Mouse (Mus musculus) layer of hippocampus, adult 2 months (tissue): ENCODE measurements around the gene Ddx39. TPM values are rescaled to one million over a fixed set of nuclear protein-coding genes. Genes with fewer than 3 reads are reported as not detected.

ENCODE experiments used
- DNase-seq, 2 experiments: peaks; one replicate each; pipeline ENCODE4 v3.0.0; 2022; ENCODE audit warnings: low spot score in 2 of 2
- H3K27ac ChIP-seq: fragments of 200-600 bp; 2 replicates; pipeline ENCODE4 v1.8.1; 2022
- H3K4me3 ChIP-seq: fragments of 200-600 bp; 2 replicates; pipeline ENCODE4 v1.8.1; 2022; ENCODE audit warnings: mild to moderate bottlenecking
- CTCF ChIP-seq: fragments of 200-600 bp; conservative IDR thresholded peaks from 2 replicates; pipeline ENCODE4 v1.8.1; 2022; ENCODE audit warnings: antibody characterized with exemption, mild to moderate bottlenecking, moderate library complexity
- total RNA-seq, 2 experiments: library from RNA; stranded (reverse); gene quantifications; 2 replicates each; pipeline ENCODE4 v1.2.3; 2021

The Ddx39 gene
- total RNA-seq, 2 experiments from 2014 or later, result 17.9 to 20.4 TPM

- H3K27ac ChIP-seq, result peak overlapping the region; percentile 46
- no peak for TF ChIP-seq CTCF
- no peak for DNase-seq
- no peak overlapping the region for H3K4me3 ChIP-seq
These were observed 25.7 kb upstream of the Ddx39 start for GRCm38 (mm10) chr8:83689264-83689663.

GRCm38 (mm10) chr8:83693609-83694236 is 21.3 kb upstream of the Ddx39 start:
- no peak overlapping the region for H3K4me3 ChIP-seq
- DNase-seq, result no peak
- peak overlapping the region; percentile 57 for H3K27ac ChIP-seq
- no peak for TF ChIP-seq CTCF

GRCm38 (mm10) chr8:83694369-83695160 is 20.4 kb upstream of the Ddx39 start:
- Histone ChIP-seq H3K4me3 (no peak overlapping the region), H3K27ac (peak overlapping the region; percentile 57; the same call in 1 of the 2 replicates)
- no peak for TF ChIP-seq CTCF
- DNase-seq, result no peak

- no peak for DNase-seq
- no peak overlapping the region for H3K27ac ChIP-seq
- no peak for TF ChIP-seq CTCF
These were observed 19.4 kb upstream of the Ddx39 start for GRCm38 (mm10) chr8:83695351-83696106.

GRCm38 (mm10) chr8:83697374-83698220 is 17.4 kb upstream of the Ddx39 start:
- H3K27ac ChIP-seq, result peak overlapping the region; percentile 96
- peak overlapping the region; percentile 97 for H3K4me3 ChIP-seq
- no peak for TF ChIP-seq CTCF
- no peak for DNase-seq

More at GRCm38 (mm10) chr8:83695351-83696106, 19.4 kb upstream of the Ddx39 start:
- no peak overlapping the region for H3K4me3 ChIP-seq

- no peak for DNase-seq
- TF ChIP-seq CTCF, result no peak
These were observed 16.7 kb upstream of the Ddx39 start for GRCm38 (mm10) chr8:83698291-83698660.

GRCm38 (mm10) chr8:83698661-83699453 is 16.1 kb upstream of the Ddx39 start, which contains the start of gene Pkn1:
TSS of gene Pkn1 (minus strand) at chr8:83699179.
- Histone ChIP-seq H3K4me3 (peak within 1 kb of the TSS; percentile 97), H3K27ac (peak within 1 kb of the TSS; percentile 96)
- DNase-seq, result peak; percentile 50 to 61
- TF ChIP-seq CTCF, result peak; percentile 37

More at GRCm38 (mm10) chr8:83698291-83698660, 16.7 kb upstream of the Ddx39 start:
- H3K27ac ChIP-seq, result peak overlapping the region; percentile 96
- H3K4me3 ChIP-seq, result peak overlapping the region; percentile 97

GRCm38 (mm10) chr8:83699566-83699965 is 15.4 kb upstream of the Ddx39 start:
- peak overlapping the region; percentile 96 for H3K27ac ChIP-seq
- H3K4me3 ChIP-seq, result peak overlapping the region; percentile 97
- TF ChIP-seq CTCF, result no peak
- DNase-seq, result no peak

GRCm38 (mm10) chr8:83700423-83701085 is 14.4 kb upstream of the Ddx39 start:
- DNase-seq, result no peak
- no peak for TF ChIP-seq CTCF
- Histone ChIP-seq H3K27ac (no peak overlapping the region), H3K4me3 (no peak overlapping the region)

- H3K4me3 ChIP-seq, result no peak overlapping the region
- no peak for TF ChIP-seq CTCF
- no peak overlapping the region for H3K27ac ChIP-seq
- DNase-seq, result no peak
These were observed 11.6 kb upstream of the Ddx39 start for GRCm38 (mm10) chr8:83703426-83703825.

- Histone ChIP-seq H3K4me3 (no peak overlapping the region), H3K27ac (no peak overlapping the region)
- no peak for DNase-seq
- TF ChIP-seq CTCF, result no peak
These were observed 8.6 kb upstream of the Ddx39 start for GRCm38 (mm10) chr8:83706411-83706810.
